Mouse (Mus musculus): ENCODE measurements at regions not wholly inside any gene's neighbourhood (a gene's known extent, or its start where the extent isn't known, plus 50 kb on each side); places are given as distances from the start of the nearest gene placed in this dataset.

GRCm38 (mm10) chr14:73878866-73879419, 217.9 kb downstream of the Gm21750 start:
- TF ChIP-seq EP300 (IDR thresholded peaks at IDR 0.05; ENCODE audit: low read depth) = no peak
- TF ChIP-seq CTCF (IDR thresholded peaks at IDR 0.05; ENCODE audit: low read depth) = no peak
